Mouse (Mus musculus) stomach, embryonic 16.5 days (tissue): ENCODE data around the gene Washc4. TPM values are rescaled to one million over a fixed set of nuclear protein-coding genes. Genes with fewer than 3 reads are reported as not detected.

Experiments used
- ATAC-seq: fragments of 200-750 bp; cut with Nextera tagmentation; 2 replicates; pipeline ENCODE4 v1.8.0; 2017; ENCODE audit warnings: moderate number of reproducible peaks, moderate TSS enrichment; ENCODE audit not compliant: insufficient read depth, low FRiP score
- H3K27ac ChIP-seq: fragments of 300-500 bp; sonication (generic); 2 replicates; pipeline ENCODE4 v1.5.1; 2014; ENCODE audit warnings: low read length
- H3K27me3 ChIP-seq: fragments of 300-500 bp; sonication (generic); 2 replicates; pipeline ENCODE4 v1.6.1; 2014; ENCODE audit warnings: low read length, control low read depth, mixed read lengths; ENCODE audit not compliant: control insufficient read depth, insufficient read depth
- H3K36me3 ChIP-seq: fragments of 300-500 bp; sonication (generic); 2 replicates; pipeline ENCODE4 v1.6.1; 2014; ENCODE audit warnings: low read length; ENCODE audit not compliant: control insufficient read depth, insufficient read depth
- H3K4me1 ChIP-seq: fragments of 300-500 bp; sonication (generic); 2 replicates; pipeline ENCODE4 v1.6.1; 2014; ENCODE audit warnings: low read length, control low read depth, mixed read lengths; ENCODE audit not compliant: control insufficient read depth, insufficient read depth
- H3K4me2 ChIP-seq: fragments of 300-500 bp; sonication (generic); 2 replicates; pipeline ENCODE4 v1.6.1; 2014; ENCODE audit warnings: low read depth, low read length, mixed read lengths
- H3K4me3 ChIP-seq: fragments of 300-500 bp; sonication (generic); replicated peaks from 2 replicates; pipeline ENCODE4 v1.5.1; 2014; ENCODE audit warnings: mild to moderate bottlenecking, low read length
- H3K9ac ChIP-seq: fragments of 300-500 bp; sonication (generic); 2 replicates; pipeline ENCODE4 v1.6.1; 2014; ENCODE audit warnings: low read length
- H3K9me3 ChIP-seq: fragments of 300-500 bp; sonication (generic); replicated peaks from 2 replicates; pipeline ENCODE4 v1.6.1; 2016; ENCODE audit warnings: low read length, control low read depth; ENCODE audit not compliant: control insufficient read depth
- WGBS: fragments of 180-500 bp; shearing (Covaris S2); extraction: QIAGEN DNeasy Blood & Tissue Kit; methylation state at CpG from one replicate; pipeline ENCODE4 v1.1.7; 2014; 5-methylcytosine and 5-hydroxymethylcytosine counted together
- polyA plus RNA-seq: library from polyadenylated mRNA; unstranded; fragments of >200 nt; fragmentation: Nextera tagmentation; extraction: Ambion mirVana; gene quantifications from 2 replicates; pipeline ENCODE4 v1.2.1, GENCODE M21; 2015

The Washc4 gene
- polyA plus RNA-seq, 1 experiment from 2014 or later = 36.5 TPM

DNA sequence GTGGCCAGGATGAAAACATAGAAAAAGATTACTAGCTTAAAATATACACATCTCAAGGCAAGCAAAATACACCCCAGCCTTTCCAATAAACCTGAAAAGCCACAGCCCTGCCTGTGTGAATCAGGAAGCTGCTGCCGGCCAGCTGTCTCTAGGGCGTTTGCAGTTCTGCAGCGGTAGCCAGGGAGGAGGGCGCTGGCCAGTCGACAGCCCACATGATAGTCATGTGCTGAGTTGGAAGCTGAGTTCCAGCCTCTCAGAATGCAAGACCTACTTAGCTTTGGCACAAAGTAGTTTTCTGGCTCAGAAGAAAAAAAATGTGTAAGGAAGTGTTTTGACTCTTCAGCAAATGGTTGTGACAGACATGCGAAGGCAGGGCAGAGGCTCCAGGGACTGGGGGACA, 93.7 kb downstream of the Washc4 start:
- H3K4me1 ChIP-seq = peaks cover 4% of the 10 kb centered on the region
- H3K4me2 ChIP-seq = no peak overlapping the region
- WGBS = 23% methylated on average over 6 of the region's 6 CpGs
- H3K9me3 ChIP-seq = no peaks in the 10 kb centered on the region
- no peak overlapping the region for H3K27ac ChIP-seq
- no peak overlapping the region for H3K4me3 ChIP-seq
- no peaks in the 10 kb centered on the region for H3K36me3 ChIP-seq
- ATAC-seq = peak; percentile 66; the same call in 1 of the 2 replicates
- no peaks in the 10 kb centered on the region for H3K27me3 ChIP-seq
- no peak overlapping the region for H3K9ac ChIP-seq

DNA sequence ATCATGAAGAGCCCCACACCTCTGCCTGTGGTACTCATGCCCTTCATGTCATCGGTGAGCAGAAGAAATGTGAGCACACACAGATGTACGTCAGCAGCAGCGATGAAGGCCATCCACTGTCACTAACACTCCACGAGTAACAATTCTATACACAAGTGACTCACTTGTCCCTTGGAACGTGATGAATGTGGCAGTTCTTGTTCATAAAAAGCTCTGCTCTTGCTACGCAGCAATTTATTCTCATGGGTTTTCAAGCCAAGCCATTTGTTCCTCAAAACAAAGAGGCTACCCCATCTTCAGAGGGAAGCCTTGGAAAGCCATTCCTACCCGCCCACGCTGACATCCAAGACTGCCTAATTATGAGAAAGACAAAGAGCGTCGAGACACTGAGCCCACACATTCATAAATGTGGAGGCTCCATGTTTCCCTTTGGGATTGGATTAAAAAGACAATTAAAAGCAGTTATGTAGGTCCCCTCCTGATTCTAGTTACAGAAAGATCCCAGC, 96.4 kb downstream of the Washc4 start:
- H3K36me3 ChIP-seq = no peaks in the 10 kb centered on the region
- H3K9me3 ChIP-seq = no peaks in the 10 kb centered on the region
- H3K4me1 ChIP-seq = peaks cover 15% of the 10 kb centered on the region
- no peak overlapping the region for H3K4me2 ChIP-seq
- ATAC-seq = no peak
- no peaks in the 10 kb centered on the region for H3K27me3 ChIP-seq
- no peak overlapping the region for H3K9ac ChIP-seq
- no peak overlapping the region for H3K4me3 ChIP-seq
- no peak overlapping the region for H3K27ac ChIP-seq
- 83% methylated on average over 10 of the region's 10 CpGs for WGBS

DNA sequence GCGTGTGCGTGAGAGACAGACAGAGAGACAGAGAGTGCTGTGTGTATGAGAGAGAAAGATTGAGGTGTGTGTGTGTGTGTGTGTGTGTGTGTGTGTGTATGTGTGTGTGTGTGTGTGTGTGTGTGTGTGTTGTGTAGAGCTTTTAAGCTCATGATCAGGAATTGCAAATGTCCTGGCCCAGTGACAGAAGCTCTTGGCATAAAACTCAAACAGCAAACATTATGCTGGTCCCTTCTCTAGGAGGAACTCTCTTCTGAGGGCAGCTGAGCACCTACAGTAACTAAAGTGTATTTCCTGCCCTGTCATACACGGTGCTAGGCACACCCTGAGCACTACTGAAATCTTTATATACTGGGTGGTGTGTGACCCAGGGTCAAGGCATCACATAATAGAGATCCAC, 98.1 kb downstream of the Washc4 start:
- no peak for ATAC-seq
- peaks cover 20% of the 10 kb centered on the region for H3K4me1 ChIP-seq
- 82% methylated on average over 3 of the region's 3 CpGs for WGBS
- no peak overlapping the region for H3K4me3 ChIP-seq
- H3K9ac ChIP-seq = no peak overlapping the region
- no peaks in the 10 kb centered on the region for H3K27me3 ChIP-seq
- no peak overlapping the region for H3K4me2 ChIP-seq
- H3K27ac ChIP-seq = no peak overlapping the region
- H3K9me3 ChIP-seq = no peaks in the 10 kb centered on the region
- no peaks in the 10 kb centered on the region for H3K36me3 ChIP-seq

- Histone ChIP-seq H3K27me3 (no peaks in the 10 kb centered on the region), H3K4me1 (peaks cover 26% of the 10 kb centered on the region), H3K27ac (peak overlapping the region; percentile 89), H3K4me3 (no peak overlapping the region), H3K9ac (peak overlapping the region; percentile 52), H3K4me2 (peak overlapping the region; percentile 81; the same call in 1 of the 2 replicates), H3K9me3 (no peaks in the 10 kb centered on the region), H3K36me3 (no peaks in the 10 kb centered on the region)
- WGBS = 62% methylated on average over 8 of the region's 8 CpGs
- ATAC-seq = no peak
Measured at GRCm38 (mm10) chr10:83644167-83644566, 100.6 kb downstream of the Washc4 start.

DNA sequence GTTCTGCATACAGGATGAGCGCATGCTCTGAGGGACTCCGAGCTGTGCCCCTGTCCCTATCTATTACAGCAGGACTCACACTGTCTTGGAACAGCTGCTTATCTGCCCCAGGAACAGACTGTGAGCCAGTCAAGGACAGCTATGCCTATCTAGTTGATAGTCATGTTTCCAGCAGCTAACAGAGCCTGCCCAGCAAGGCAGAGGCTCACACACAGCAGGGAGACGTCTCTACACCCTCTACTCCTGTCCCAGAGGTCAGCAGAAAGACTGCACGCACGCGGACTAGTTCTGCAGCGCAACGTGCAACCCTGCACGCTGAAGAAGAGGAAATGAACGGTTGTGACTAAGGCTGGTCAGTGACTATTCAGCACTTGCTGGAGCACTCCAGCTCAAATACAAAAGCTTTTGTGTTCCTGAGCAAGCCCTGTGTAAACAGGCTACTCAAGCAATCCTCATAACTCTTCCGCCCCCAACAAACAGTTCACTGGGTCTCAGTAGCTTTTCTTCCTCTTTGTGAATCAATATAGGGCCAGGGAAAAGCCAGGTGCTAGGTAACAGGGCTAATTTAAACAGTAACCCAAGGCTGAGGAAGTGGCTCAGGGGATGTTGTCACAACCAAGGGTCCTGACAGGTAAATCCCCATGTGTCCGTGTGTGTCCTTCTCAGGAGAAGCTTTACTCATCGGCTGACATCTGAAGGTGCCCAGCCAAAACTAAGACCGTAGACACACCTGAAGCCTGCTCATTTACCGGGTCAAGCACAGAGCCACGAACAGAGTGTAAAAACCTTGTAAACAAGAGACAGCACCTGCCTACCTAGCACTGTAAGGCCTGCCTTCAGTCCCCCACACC, 101.5 kb downstream of the Washc4 start:
- peak overlapping the region; percentile 81 for H3K4me2 ChIP-seq
- no peaks in the 10 kb centered on the region for H3K9me3 ChIP-seq
- H3K36me3 ChIP-seq = no peaks in the 10 kb centered on the region
- 50% methylated on average over 16 of the region's 16 CpGs for WGBS
- peak; percentile 68 for ATAC-seq
- H3K9ac ChIP-seq = peak overlapping the region; percentile 57
- peak overlapping the region; percentile 89 for H3K27ac ChIP-seq
- H3K4me1 ChIP-seq = peaks cover 26% of the 10 kb centered on the region
- H3K4me3 ChIP-seq = no peak overlapping the region
- H3K27me3 ChIP-seq = no peaks in the 10 kb centered on the region

GRCm38 (mm10) chr10:83645716-83645990, 102.1 kb downstream of the Washc4 start:
- no peaks in the 10 kb centered on the region for H3K9me3 ChIP-seq
- no peak for ATAC-seq

More at GRCm38 (mm10) chr10:83645716-83645990, 102.1 kb downstream of the Washc4 start:
- WGBS = 75% methylated on average over 3 of the region's 3 CpGs
- Histone ChIP-seq H3K36me3 (no peaks in the 10 kb centered on the region), H3K27me3 (no peaks in the 10 kb centered on the region), H3K4me1 (peaks cover 26% of the 10 kb centered on the region), H3K4me2 (peak overlapping the region; percentile 81; the same call in 1 of the 2 replicates), H3K4me3 (no peak overlapping the region), H3K27ac (peak overlapping the region; percentile 89), H3K9ac (no peak overlapping the region)

Other genes with a start within 250 kb of the Washc4 start
- gene Slc41a2, start 205.9 kb upstream of the Washc4 start, polyA plus RNA-seq = 0.85 and 1.0 TPM in 2 replicates
- gene D10Wsu102e, start 183.5 kb upstream of the Washc4 start, polyA plus RNA-seq = 0.60 and 0.61 TPM in 2 replicates
- 2.5 and 2.9 TPM in 2 replicates for gene Aldh1l2, start 9.6 kb upstream of the Washc4 start, polyA plus RNA-seq
- gene Appl2, start 105.0 kb downstream of the Washc4 start, polyA plus RNA-seq = 81.9 and 86.7 TPM in 2 replicates
- gene 1500009L16Rik, start 179.1 kb downstream of the Washc4 start, polyA plus RNA-seq = 23.9 and 25.8 TPM in 2 replicates